Mouse (Mus musculus) neural tube, embryonic 11.5 days (tissue): Measurements from ENCODE around the gene C530008M17Rik. TPM values are rescaled to one million over a fixed set of nuclear protein-coding genes. Genes with fewer than 3 reads are reported as not detected.
"Not testable (repeated sequence)": the region's sequence is repeated elsewhere in the genome, so short reads cannot be mapped to it uniquely, and the experiment has no call there.

Experiments
- ATAC-seq: fragments of 200-750 bp; cut with Nextera tagmentation; 2 replicates; pipeline ENCODE4 v1.8.0; 2017; ENCODE audit warnings: moderate number of reproducible peaks, mild to moderate bottlenecking, moderate TSS enrichment, moderate library complexity; ENCODE audit not compliant: insufficient read depth, low FRiP score, low TSS enrichment
- DNase-seq: peaks from one replicate; pipeline ENCODE4 v3.0.0-alpha.2; 2015; ENCODE audit warnings: low spot score
- H3K27ac ChIP-seq: fragments of 300-500 bp; sonication (generic); 2 replicates; pipeline ENCODE4 v1.5.1; 2014; ENCODE audit warnings: low read depth, mild to moderate bottlenecking, low read length
- H3K27me3 ChIP-seq: fragments of 300-500 bp; sonication (generic); 2 replicates; pipeline ENCODE4 v1.6.1; 2014; ENCODE audit warnings: mild to moderate bottlenecking, low read length, mixed read lengths; ENCODE audit not compliant: control insufficient read depth, insufficient read depth
- H3K36me3 ChIP-seq: fragments of 300-500 bp; sonication (generic); 2 replicates; pipeline ENCODE4 v1.6.1; 2014; ENCODE audit warnings: mild to moderate bottlenecking, low read length, moderate library complexity, mixed read lengths; ENCODE audit not compliant: control insufficient read depth, insufficient read depth
- H3K4me1 ChIP-seq: fragments of 300-500 bp; sonication (generic); 2 replicates; pipeline ENCODE4 v1.6.1; 2014; ENCODE audit warnings: low read length, mixed read lengths; ENCODE audit not compliant: control insufficient read depth, insufficient read depth
- H3K4me2 ChIP-seq: fragments of 300-500 bp; sonication (generic); 2 replicates; pipeline ENCODE4 v1.6.1; 2014; ENCODE audit warnings: low read depth, mild to moderate bottlenecking, moderate library complexity
- H3K4me3 ChIP-seq: fragments of 300-500 bp; sonication (generic); 2 replicates; pipeline ENCODE4 v1.5.1; 2014; ENCODE audit warnings: low read depth, low read length
- H3K9ac ChIP-seq: fragments of 300-500 bp; sonication (generic); 2 replicates; pipeline ENCODE4 v1.6.1; 2014; ENCODE audit warnings: mild to moderate bottlenecking, low read length
- H3K9me3 ChIP-seq: fragments of 300-500 bp; sonication (generic); 2 replicates; pipeline ENCODE4 v1.6.1; 2016; ENCODE audit warnings: low read length; ENCODE audit not compliant: control insufficient read depth
- WGBS: fragments of 180-500 bp; shearing (Covaris S2); extraction: QIAGEN DNeasy Blood & Tissue Kit; methylation state at CpG from one replicate; pipeline ENCODE4 v1.1.7; 2014; 5-methylcytosine and 5-hydroxymethylcytosine counted together
- polyA plus RNA-seq: library from polyadenylated mRNA; unstranded; fragments of >200 nt; fragmentation: Nextera tagmentation; extraction: Ambion mirVana; gene quantifications from 2 replicates; pipeline ENCODE4 v1.2.1, GENCODE M21; 2014

The C530008M17Rik gene
- polyA plus RNA-seq, 1 experiment from 2014 or later, result 38.6 TPM

GRCm38 (mm10) chr5:76910807-76911206, 254.5 kb downstream of the C530008M17Rik start:
- no peak overlapping the region for H3K27ac ChIP-seq
- no peak for ATAC-seq
- H3K4me1 ChIP-seq, result no peaks in the 10 kb centered on the region
- no peak overlapping the region for H3K4me2 ChIP-seq
- no peak overlapping the region for H3K4me3 ChIP-seq
- H3K36me3 ChIP-seq, result no peaks in the 10 kb centered on the region
- H3K9ac ChIP-seq, result no peak overlapping the region
- WGBS, result 89% methylated on average over 3 of the region's 3 CpGs
- DNase-seq, result no peak
- no peaks in the 10 kb centered on the region for H3K27me3 ChIP-seq
- no peaks in the 10 kb centered on the region for H3K9me3 ChIP-seq

GRCm38 (mm10) chr5:76912522-76912921, 256.2 kb downstream of the C530008M17Rik start:
- not testable (repeated sequence) for DNase-seq, H3K4me2 ChIP-seq, H3K4me3 ChIP-seq, H3K4me1 ChIP-seq, H3K27me3 ChIP-seq, H3K36me3 ChIP-seq, H3K27ac ChIP-seq, ATAC-seq, H3K9me3 ChIP-seq, H3K9ac ChIP-seq
- 95% methylated on average over 5 of the region's 5 CpGs for WGBS

- Histone ChIP-seq H3K4me2 (no peak overlapping the region), H3K4me1 (no peaks in the 10 kb centered on the region), H3K27me3 (no peaks in the 10 kb centered on the region), H3K36me3 (peaks cover 11% of the 10 kb centered on the region), H3K4me3 (no peak overlapping the region), H3K27ac (no peak overlapping the region), H3K9ac (no peak overlapping the region), H3K9me3 (no peaks in the 10 kb centered on the region)
- ATAC-seq, result no peak
- WGBS, result 80% methylated on average over 4 of the region's 4 CpGs
- no peak for DNase-seq
These were observed 266.5 kb downstream of the C530008M17Rik start for GRCm38 (mm10) chr5:76922833-76923232.

Other genes starting within 250 kb of the C530008M17Rik start
- gene Gm7271, start 172.5 kb upstream of the C530008M17Rik start, polyA plus RNA-seq, result 6.3 and 9.4 TPM in 2 replicates
- gene Exoc1, start 127.2 kb upstream of the C530008M17Rik start, polyA plus RNA-seq, result 51.2 and 54.6 TPM in 2 replicates
- 9.3 and 10.7 TPM in 2 replicates for gene Cep135, start 67.8 kb upstream of the C530008M17Rik start, polyA plus RNA-seq
- 14.6 and 15.6 TPM in 2 replicates for gene Aasdh, start 249.0 kb downstream of the C530008M17Rik start, polyA plus RNA-seq